34 mouse cellular contexts compared by ENCODE assay signal in the genomic region with DNA sequence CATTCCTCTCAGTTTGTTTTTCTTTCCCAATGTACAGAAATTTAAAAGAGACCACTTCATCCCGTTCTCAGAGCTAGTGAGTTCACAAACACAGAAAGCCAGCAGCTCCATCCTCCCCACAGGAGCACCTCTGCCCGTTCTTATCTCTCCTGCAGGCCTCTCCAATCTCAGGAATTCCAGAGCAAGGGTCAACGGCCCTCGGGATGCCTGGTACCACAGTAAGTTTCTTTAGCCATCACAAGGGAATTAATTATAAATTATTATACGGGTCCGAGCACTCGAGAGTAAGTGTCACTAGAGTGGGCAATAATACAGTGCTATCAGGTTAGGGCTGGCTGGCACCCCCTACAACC. TPM values are rescaled to one million over a fixed set of nuclear protein-coding genes. Genes with fewer than 3 reads are reported as not detected.
DNase-seq lines count a peak whose midpoint lies in the region; ATAC-seq lines count a peak whose summit lies in the region.
"Had no signal": no experiment of that assay in that cellular context is flagged by ENCODE, and none has a peak within 500 bp of the region (broad histone marks: within the 10 kb centered on the region; RNA-seq: fewer than 3 reads in every experiment).

No protein-coding gene starts in this region.

- no peak overlapping the region; the same call in 1 of the 2 replicates for H3K27ac ChIP-seq in heart, embryonic 13.5 days (replicated peaks)
- H3K27ac ChIP-seq in limb, embryonic 12.5 days: 0 out of 2 replicates have a peak overlapping the region, but pooled peaks have one; percentile 29
- H3K27ac ChIP-seq in limb, embryonic 10.5 days: no peak overlapping the region
- H3K27ac ChIP-seq in midbrain, embryonic 10.5 days (replicated peaks): peak overlapping the region; percentile 17; the same call in 1 of the 2 replicates
- no peak overlapping the region for H3K27ac ChIP-seq in midbrain, embryonic 11.5 days (ENCODE audit: low read depth, low read length)
- H3K27ac ChIP-seq: embryonic facial prominence, embryonic 13.5 days; heart, embryonic 15.5 days; hindbrain, embryonic 10.5 days; hindbrain, embryonic 15.5 days; kidney, postnatal 0 days; liver, embryonic 15.5 days had no signal

- peaks cover 12% of the 10 kb centered on the region for H3K4me1 ChIP-seq in heart, embryonic 13.5 days
- H3K4me1 ChIP-seq in limb, embryonic 12.5 days (replicated peaks): no peaks in the 10 kb centered on the region; the same call in 1 of the 2 replicates
- no peaks in the 10 kb centered on the region for H3K4me1 ChIP-seq in limb, embryonic 10.5 days
- no peaks in the 10 kb centered on the region for H3K4me1 ChIP-seq in midbrain, embryonic 10.5 days
- H3K4me1 ChIP-seq in midbrain, embryonic 11.5 days (ENCODE audit: control insufficient read depth, insufficient read depth, low read length): no peaks in the 10 kb centered on the region
- H3K4me1 ChIP-seq: hindbrain, embryonic 15.5 days had no signal

- H3K4me3 ChIP-seq in heart, embryonic 13.5 days: no peak overlapping the region
- no peak overlapping the region for H3K4me3 ChIP-seq in limb, embryonic 12.5 days (replicated peaks)
- no peak overlapping the region for H3K4me3 ChIP-seq in limb, embryonic 10.5 days
- H3K4me3 ChIP-seq in midbrain, embryonic 10.5 days: no peak overlapping the region
- H3K4me3 ChIP-seq in midbrain, embryonic 11.5 days (ENCODE audit: low read depth, low read length): no peak overlapping the region
- H3K4me3 ChIP-seq: embryonic facial prominence, embryonic 13.5 days; forebrain, embryonic 10.5 days; heart, embryonic 15.5 days; hindbrain, embryonic 10.5 days; hindbrain, embryonic 15.5 days; liver, embryonic 15.5 days; megakaryocyte, embryonic 14.5 days had no signal

- H3K36me3 ChIP-seq in heart, embryonic 13.5 days: no peaks in the 10 kb centered on the region
- H3K36me3 ChIP-seq in limb, embryonic 12.5 days: no peaks in the 10 kb centered on the region
- H3K36me3 ChIP-seq in limb, embryonic 10.5 days: no peaks in the 10 kb centered on the region
- no peaks in the 10 kb centered on the region for H3K36me3 ChIP-seq in midbrain, embryonic 10.5 days
- no peaks in the 10 kb centered on the region for H3K36me3 ChIP-seq in midbrain, embryonic 11.5 days (ENCODE audit: control insufficient read depth, insufficient read depth, low read length)
- H3K36me3 ChIP-seq: embryonic facial prominence, embryonic 13.5 days; forebrain, embryonic 10.5 days; heart, embryonic 15.5 days; hindbrain, embryonic 10.5 days; hindbrain, embryonic 15.5 days; liver, embryonic 15.5 days had no signal

- no peaks in the 10 kb centered on the region for H3K27me3 ChIP-seq in heart, embryonic 13.5 days (replicated peaks)
- H3K27me3 ChIP-seq in limb, embryonic 12.5 days: no peaks in the 10 kb centered on the region
- H3K27me3 ChIP-seq in limb, embryonic 10.5 days (ENCODE audit: low read depth, poor library complexity, severe bottlenecking): no peaks in the 10 kb centered on the region
- no peaks in the 10 kb centered on the region for H3K27me3 ChIP-seq in midbrain, embryonic 10.5 days (ENCODE audit: low read depth, poor library complexity, severe bottlenecking)
- no peaks in the 10 kb centered on the region for H3K27me3 ChIP-seq in midbrain, embryonic 11.5 days (ENCODE audit: control insufficient read depth, insufficient read depth, low read length)
- H3K27me3 ChIP-seq: embryonic facial prominence, embryonic 13.5 days; heart, embryonic 15.5 days; hindbrain, embryonic 15.5 days; liver, embryonic 15.5 days; megakaryocyte, embryonic 14.5 days had no signal

- peak overlapping the region; percentile 12; the same call in 1 of the 2 replicates for H3K4me2 ChIP-seq in heart, embryonic 13.5 days
- no peak overlapping the region for H3K4me2 ChIP-seq in limb, embryonic 12.5 days
- no peak overlapping the region for H3K4me2 ChIP-seq in midbrain, embryonic 11.5 days
- H3K4me2 ChIP-seq: embryonic facial prominence, embryonic 13.5 days; heart, embryonic 15.5 days; hindbrain, embryonic 15.5 days; liver, embryonic 15.5 days had no signal

- no peak for DNase-seq in heart, postnatal 4 days
- no peak for DNase-seq in limb, embryonic 10.5 days (ENCODE audit: low spot score)
- DNase-seq in midbrain, embryonic 10.5 days (ENCODE audit: low spot score): no peak
- no peak for DNase-seq in midbrain, embryonic 11.5 days (ENCODE audit: low spot score, missing footprints)
- DNase-seq in frontal cortex, postnatal 25 days (ENCODE audit: low spot score in 2 of 2): no peak
- DNase-seq: adrenal gland, adult 2 months; adrenal gland, postnatal 36 days; cerebellum, adult 18-20 months; kidney, adult 2 months; lung, postnatal 4 days; thymus, adult 2 months; thymus, postnatal 36 days had no signal

- no peaks in the 10 kb centered on the region for H3K9me3 ChIP-seq in heart, embryonic 13.5 days
- no peaks in the 10 kb centered on the region for H3K9me3 ChIP-seq in limb, embryonic 12.5 days
- H3K9me3 ChIP-seq in limb, embryonic 10.5 days (replicated peaks): no peaks in the 10 kb centered on the region
- H3K9me3 ChIP-seq in midbrain, embryonic 10.5 days (replicated peaks): no peaks in the 10 kb centered on the region
- H3K9me3 ChIP-seq in midbrain, embryonic 11.5 days (ENCODE audit: control insufficient read depth, low read length): no peaks in the 10 kb centered on the region
- H3K9me3 ChIP-seq: embryonic facial prominence, embryonic 13.5 days; forebrain, embryonic 10.5 days; heart, embryonic 15.5 days; hindbrain, embryonic 10.5 days; hindbrain, embryonic 15.5 days; liver, embryonic 15.5 days; megakaryocyte, embryonic 14.5 days had no signal

- 9% methylated on average over 7 of the region's 7 CpGs for WGBS in heart, embryonic 13.5 days
- WGBS in limb, embryonic 12.5 days: 36% methylated on average over 7 of the region's 7 CpGs
- WGBS in limb, embryonic 10.5 days: 41% methylated on average over 7 of the region's 7 CpGs
- 58% methylated on average over 7 of the region's 7 CpGs for WGBS in midbrain, embryonic 10.5 days
- 55% methylated on average over 7 of the region's 7 CpGs for WGBS in midbrain, embryonic 11.5 days

- H3K9ac ChIP-seq in heart, embryonic 13.5 days: 0 out of 2 replicates have a peak overlapping the region, but pooled peaks have one; percentile 7
- no peak overlapping the region for H3K9ac ChIP-seq in limb, embryonic 12.5 days (replicated peaks)
- H3K9ac ChIP-seq in midbrain, embryonic 11.5 days (ENCODE audit: low read length): no peak overlapping the region
- H3K9ac ChIP-seq: embryonic facial prominence, embryonic 13.5 days; heart, embryonic 15.5 days; hindbrain, embryonic 15.5 days; liver, embryonic 15.5 days had no signal

- ATAC-seq in heart, embryonic 13.5 days (ENCODE audit: extremely low read depth, insufficient number of reproducible peaks, low FRiP score, low TSS enrichment): no peak
- ATAC-seq in limb, embryonic 12.5 days (ENCODE audit: insufficient number of reproducible peaks, insufficient read depth, low FRiP score, low TSS enrichment, low read depth): no peak
- ATAC-seq in midbrain, embryonic 11.5 days (ENCODE audit: low FRiP score): no peak
- ATAC-seq: forebrain, embryonic 16.5 days had no signal

RNA-seq across cellular contexts. Expression of a gene that starts 16.5 kb away (rescaled TPM):
- not detected in 2 replicates for polyA plus RNA-seq in heart, embryonic 13.5 days (2015; fragmentation: Nextera tagmentation; extraction: Ambion mirVana)
- total RNA-seq in heart, postnatal 4 days (2021): not detected
- polyA plus RNA-seq in limb, embryonic 12.5 days (2016; fragmentation: Nextera tagmentation; extraction: Ambion mirVana): not detected in 2 replicates
- not detected in 2 replicates for polyA plus RNA-seq in limb, embryonic 10.5 days (2016; fragmentation: Nextera tagmentation; extraction: Ambion mirVana)
- not detected in 2 replicates for polyA plus RNA-seq in midbrain, embryonic 10.5 days (2016; fragmentation: Nextera tagmentation; extraction: Ambion mirVana)
- polyA plus RNA-seq in midbrain, embryonic 11.5 days (2014; fragmentation: Nextera tagmentation; extraction: Ambion mirVana): not detected in 2 replicates
- total RNA-seq: adrenal gland, adult 2 months; adrenal gland, postnatal 36 days; common myeloid progenitor, adult 5-6 weeks; gastrocnemius, adult 8-10 months; gastrocnemius, postnatal 4 days; left cerebral cortex, postnatal 10 days; liver, adult 2 months; monocyte, adult 5-6 weeks had no signal
- polyA plus RNA-seq: adrenal gland, adult 2 months; brain, embryonic 14.5 days; embryonic facial prominence, embryonic 13.5 days; forebrain, embryonic 10.5 days; forebrain, embryonic 16.5 days; heart, embryonic 15.5 days; hindbrain, embryonic 10.5 days; hindbrain, embryonic 15.5 days; large intestine, adult 2 months; limb, embryonic 11.5 days; midbrain, embryonic 14.5 days; neural tube, embryonic 14.5 days had no signal

Comparison
In these comparisons a context has a peak if more than half of its experiments do, and no peak if none do; other contexts are left out.
1. H3K27ac ChIP-seq: peak in limb, embryonic 12.5 days (single experiment) and midbrain, embryonic 10.5 days (single experiment); none in heart, embryonic 13.5 days (single experiment), limb, embryonic 10.5 days (single experiment) and midbrain, embryonic 11.5 days (single experiment).